Mouse (Mus musculus) midbrain, embryonic 13.5 days (tissue): ENCODE measurements around the gene Tldc2. TPM values are rescaled to one million over a fixed set of nuclear protein-coding genes. Genes with fewer than 3 reads are reported as not detected.
A peak's percentile ranks its signal among the peaks of the same experiment; 100 is the strongest.

ENCODE experiments used
- ATAC-seq: fragments of 200-750 bp; cut with Nextera tagmentation; 2 replicates; pipeline ENCODE4 v1.8.0; 2017; ENCODE audit warnings: mild to moderate bottlenecking, moderate TSS enrichment, moderate library complexity
- H3K27ac ChIP-seq: fragments of 300-500 bp; sonication (generic); 2 replicates; pipeline ENCODE4 v1.5.1; 2015; ENCODE audit warnings: inconsistent platforms, mild to moderate bottlenecking, moderate library complexity
- H3K27me3 ChIP-seq: fragments of 300-500 bp; sonication (generic); 2 replicates; pipeline ENCODE4 v1.6.1; 2015; ENCODE audit warnings: mild to moderate bottlenecking, inconsistent platforms
- H3K36me3 ChIP-seq: fragments of 300-500 bp; sonication (generic); 2 replicates; pipeline ENCODE4 v1.6.1; 2015; ENCODE audit warnings: mild to moderate bottlenecking, inconsistent platforms
- H3K4me1 ChIP-seq: fragments of 300-500 bp; sonication (generic); replicated peaks from 2 replicates; pipeline ENCODE4 v1.6.1; 2015; ENCODE audit warnings: inconsistent platforms
- H3K4me2 ChIP-seq: fragments of 300-500 bp; sonication (generic); replicated peaks from 2 replicates; pipeline ENCODE4 v1.6.1; 2015; ENCODE audit warnings: moderate library complexity, mild to moderate bottlenecking, inconsistent platforms
- H3K4me3 ChIP-seq: fragments of 300-500 bp; sonication (generic); replicated peaks from 2 replicates; pipeline ENCODE4 v1.5.1; 2015; ENCODE audit warnings: mild to moderate bottlenecking, inconsistent platforms
- H3K9ac ChIP-seq: fragments of 300-500 bp; sonication (generic); replicated peaks from 2 replicates; pipeline ENCODE4 v1.6.1; 2015; ENCODE audit warnings: mild to moderate bottlenecking, inconsistent platforms
- H3K9me3 ChIP-seq: fragments of 300-500 bp; sonication (generic); 2 replicates; pipeline ENCODE4 v1.6.1; 2016; ENCODE audit warnings: mild to moderate bottlenecking, inconsistent platforms
- WGBS: fragments of 180-500 bp; shearing (Covaris S2); methylation state at CpG from one replicate; pipeline ENCODE4 v1.1.7; 2015; 5-methylcytosine and 5-hydroxymethylcytosine counted together
- polyA plus RNA-seq: library from polyadenylated mRNA; unstranded; fragments of >200 nt; fragmentation: Nextera tagmentation; extraction: Ambion mirVana; gene quantifications from 2 replicates; pipeline ENCODE4 v1.2.1, GENCODE M21; 2015

Gene Tldc2
- polyA plus RNA-seq, 1 experiment from 2014 or later: not detected

DNA sequence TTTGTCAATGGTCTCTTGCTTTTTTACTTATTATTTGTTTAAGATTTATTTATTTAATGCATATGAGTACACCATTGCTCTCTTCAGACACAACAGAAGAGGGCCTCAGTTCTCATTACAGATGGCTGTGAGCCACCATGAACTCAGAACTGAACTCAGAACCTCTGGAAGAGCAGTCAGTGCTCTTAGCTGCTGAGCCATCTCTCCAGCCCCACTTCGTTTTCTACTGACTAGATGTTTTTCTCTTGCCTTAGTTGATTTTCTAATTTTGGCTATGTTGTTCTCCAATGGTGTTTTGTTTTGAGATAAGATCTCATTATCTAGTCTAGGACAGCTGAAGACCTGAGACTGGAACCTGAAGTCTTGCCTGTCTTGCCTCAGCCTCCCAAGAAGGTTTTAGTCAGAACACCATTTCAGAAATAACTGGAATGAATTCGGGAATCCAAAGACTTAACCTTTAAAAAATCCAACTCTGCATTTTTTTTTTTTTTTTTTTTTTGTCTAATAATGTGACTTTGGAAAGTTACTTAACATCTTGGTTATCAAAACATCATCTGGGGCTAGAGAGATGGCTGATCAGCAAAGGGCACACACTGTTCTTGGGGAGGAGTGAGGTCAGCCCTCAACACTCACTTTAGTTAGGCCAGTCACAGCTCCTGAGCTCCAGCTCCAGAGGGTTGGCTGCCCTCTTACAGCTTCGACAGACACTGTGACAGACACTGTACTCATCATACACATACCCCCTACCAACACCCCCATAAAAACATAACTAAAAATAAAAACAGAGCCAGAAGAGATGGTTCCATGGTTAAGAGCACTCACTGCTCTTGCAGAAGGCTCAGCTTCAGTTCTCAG lies 46.1 kb downstream of the Tldc2 start:
- Histone ChIP-seq H3K4me2 (0 out of 2 replicates have a peak overlapping the region, but pooled peaks have one; percentile 9), H3K36me3 (no peaks in the 10 kb centered on the region), H3K9me3 (no peaks in the 10 kb centered on the region), H3K4me3 (no peak overlapping the region), H3K9ac (no peak overlapping the region), H3K4me1 (peaks cover 9% of the 10 kb centered on the region; the same call in 1 of the 2 replicates), H3K27ac (no peak overlapping the region), H3K27me3 (no peaks in the 10 kb centered on the region)
- 88% methylated on average over 3 of the region's 3 CpGs for WGBS
- ATAC-seq: no peak

DNA sequence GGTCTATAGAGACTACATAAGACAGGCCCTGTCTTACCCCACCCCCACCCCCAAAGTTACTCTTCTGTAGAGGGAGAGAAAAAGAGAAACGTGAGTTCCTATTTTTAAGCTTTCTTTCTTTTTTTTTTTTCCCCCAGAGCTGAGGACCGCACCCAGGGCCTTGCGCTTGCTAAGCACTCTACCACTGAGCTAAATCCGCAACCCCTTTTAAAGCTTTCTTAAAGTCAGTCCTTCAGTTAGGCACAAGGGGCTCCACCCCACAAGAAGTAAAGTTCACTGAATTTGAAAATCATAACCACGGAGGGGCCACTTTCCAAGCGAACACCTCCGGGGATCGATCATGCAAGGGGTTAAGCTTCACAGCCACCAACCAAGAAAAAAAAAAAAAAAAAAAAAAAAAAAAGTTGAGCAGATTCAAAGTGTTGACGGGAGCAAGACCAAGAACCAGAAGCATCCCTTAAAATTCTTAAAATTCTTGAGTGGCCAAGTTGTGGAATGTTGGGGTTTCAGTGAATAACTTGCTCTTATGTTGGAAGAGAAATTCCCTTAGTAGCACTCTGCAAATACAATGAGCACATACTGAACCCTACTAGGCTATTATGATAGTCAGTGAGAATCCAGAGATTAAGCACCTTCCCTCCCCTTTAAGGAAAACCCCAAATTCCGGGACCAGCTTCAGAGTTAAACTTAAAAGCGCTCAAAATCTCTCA lies 47.1 kb downstream of the Tldc2 start:
- Histone ChIP-seq H3K4me3 (peak overlapping the region; percentile 65), H3K36me3 (no peaks in the 10 kb centered on the region)

GRCm38 (mm10) chr2:157134479-157134931 lies 47.6 kb downstream of the Tldc2 start:
- Histone ChIP-seq H3K9ac (peak overlapping the region; percentile 70), H3K4me2 (peak overlapping the region; percentile 90), H3K36me3 (no peaks in the 10 kb centered on the region), H3K4me1 (peaks cover 9% of the 10 kb centered on the region; the same call in 1 of the 2 replicates), H3K27ac (no peak overlapping the region), H3K9me3 (no peaks in the 10 kb centered on the region), H3K4me3 (peak overlapping the region; percentile 65), H3K27me3 (no peaks in the 10 kb centered on the region)
- peak; percentile 81 for ATAC-seq
- under 1% methylated on average over 25 of the region's 25 CpGs for WGBS

More for the DNA sequence above, 47.1 kb downstream of the Tldc2 start:
- H3K4me2 ChIP-seq: peak overlapping the region; percentile 90
- peak overlapping the region; percentile 70 for H3K9ac ChIP-seq
- no peaks in the 10 kb centered on the region for H3K9me3 ChIP-seq
- no peaks in the 10 kb centered on the region for H3K27me3 ChIP-seq
- 15% methylated on average over 11 of the region's 11 CpGs for WGBS
- ATAC-seq: no peak
- no peak overlapping the region for H3K27ac ChIP-seq
- H3K4me1 ChIP-seq: peaks cover 9% of the 10 kb centered on the region; the same call in 1 of the 2 replicates

GRCm38 (mm10) chr2:157135014-157135413 lies 48.2 kb downstream of the Tldc2 start, which contains the start of gene Samhd1:
Gene Samhd1, minus strand, starts transcription at chr2:157135265.
- ATAC-seq: peak; percentile 95
- Histone ChIP-seq H3K27me3 (no peaks in the 10 kb centered on the region), H3K9me3 (no peaks in the 10 kb centered on the region; the same call in 1 of the 2 replicates), H3K4me3 (peak within 1 kb of the TSS; percentile 65), H3K27ac (no peak within 1 kb of the TSS), H3K4me2 (peak within 1 kb of the TSS; percentile 90), H3K36me3 (no peaks in the 10 kb centered on the region), H3K9ac (peak within 1 kb of the TSS; percentile 70), H3K4me1 (peaks cover 9% of the 10 kb centered on the region; the same call in 1 of the 2 replicates)
- WGBS: 0% methylated on average over 32 of the region's 32 CpGs

- 86% methylated on average over 10 of the region's 10 CpGs for WGBS
- H3K9ac ChIP-seq: peak overlapping the region; percentile 70
- no peaks in the 10 kb centered on the region for H3K27me3 ChIP-seq
- no peak overlapping the region for H3K27ac ChIP-seq
- ATAC-seq: no peak
- H3K4me3 ChIP-seq: peak overlapping the region; percentile 65
- H3K36me3 ChIP-seq: no peaks in the 10 kb centered on the region
- H3K4me1 ChIP-seq: peaks cover 9% of the 10 kb centered on the region; the same call in 1 of the 2 replicates
- no peaks in the 10 kb centered on the region; the same call in 1 of the 2 replicates for H3K9me3 ChIP-seq
- H3K4me2 ChIP-seq: peak overlapping the region; percentile 90
These were observed 48.8 kb downstream of the Tldc2 start for GRCm38 (mm10) chr2:157135529-157136120.

DNA sequence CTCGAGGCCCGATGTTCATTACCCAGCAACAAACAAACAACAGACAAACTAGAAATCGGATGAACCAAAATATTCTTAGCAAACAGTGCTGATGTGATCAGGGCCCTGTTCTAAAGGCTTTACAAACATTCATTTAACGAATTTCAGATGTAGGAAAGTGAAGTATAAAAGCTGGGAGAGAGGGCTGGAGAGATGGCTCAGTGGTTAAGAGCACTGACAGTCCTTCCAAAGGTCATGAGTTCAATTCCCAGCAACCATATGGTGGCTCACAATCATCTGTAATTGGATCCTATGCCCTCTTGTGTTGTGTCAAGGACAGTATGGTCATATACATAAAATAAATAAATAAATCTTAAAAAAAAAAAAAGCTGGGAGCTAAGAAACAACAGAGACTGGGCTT lies 49.3 kb downstream of the Tldc2 start:
- no peak overlapping the region for H3K4me2 ChIP-seq
- no peaks in the 10 kb centered on the region; the same call in 1 of the 2 replicates for H3K9me3 ChIP-seq
- WGBS: 96% methylated on average over 4 of the region's 4 CpGs
- ATAC-seq: no peak
- no peak overlapping the region for H3K9ac ChIP-seq
- H3K4me1 ChIP-seq: peaks cover 9% of the 10 kb centered on the region; the same call in 1 of the 2 replicates
- H3K27ac ChIP-seq: no peak overlapping the region
- H3K27me3 ChIP-seq: no peaks in the 10 kb centered on the region
- H3K4me3 ChIP-seq: no peak overlapping the region
- no peaks in the 10 kb centered on the region for H3K36me3 ChIP-seq

GRCm38 (mm10) chr2:157136646-157137045 lies 49.8 kb downstream of the Tldc2 start:
- peaks cover 9% of the 10 kb centered on the region; the same call in 1 of the 2 replicates for H3K4me1 ChIP-seq
- H3K9ac ChIP-seq: no peak overlapping the region
- no peaks in the 10 kb centered on the region for H3K36me3 ChIP-seq
- ATAC-seq: no peak
- WGBS: 84% methylated on average over 2 of the region's 2 CpGs
- no peak overlapping the region for H3K27ac ChIP-seq
- no peaks in the 10 kb centered on the region for H3K27me3 ChIP-seq
- no peak overlapping the region for H3K4me2 ChIP-seq
- no peaks in the 10 kb centered on the region; the same call in 1 of the 2 replicates for H3K9me3 ChIP-seq
- no peak overlapping the region for H3K4me3 ChIP-seq

DNA sequence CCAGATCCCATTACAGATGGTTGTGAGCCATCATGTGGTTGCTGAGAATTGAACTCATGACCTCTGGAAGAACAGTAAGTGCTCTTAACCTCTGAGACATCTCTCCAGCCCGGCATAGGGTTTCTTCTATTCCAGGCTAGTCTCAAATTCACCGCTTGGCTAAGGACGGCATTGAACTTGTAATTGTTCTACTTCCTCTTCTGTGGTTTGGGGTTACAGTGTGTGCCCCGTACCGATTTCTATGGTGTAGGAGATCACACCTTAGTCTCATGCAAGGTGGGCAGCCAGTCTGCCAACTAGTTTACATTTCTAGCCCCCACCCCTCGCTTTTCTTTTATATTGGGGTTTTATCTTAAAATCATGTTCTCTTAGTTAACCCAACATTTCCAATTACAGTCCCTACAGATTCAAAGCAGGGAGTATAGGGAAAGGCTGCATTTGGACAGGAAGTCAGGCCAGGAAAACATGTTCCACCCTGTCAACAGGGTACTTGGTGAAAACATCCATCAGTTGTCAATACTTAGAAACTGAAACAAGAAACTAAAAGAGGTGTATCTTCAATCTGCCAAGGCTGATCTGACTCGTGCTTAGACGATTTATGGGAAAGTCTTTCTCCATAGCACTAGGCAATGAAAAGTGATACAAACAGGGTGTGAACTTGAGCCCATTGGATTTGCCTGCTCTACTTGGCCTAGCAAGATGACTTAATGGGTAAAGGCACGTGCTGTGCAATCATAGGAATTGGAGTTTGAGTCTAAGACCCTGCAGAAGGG lies 51.3 kb downstream of the Tldc2 start:
- no peaks in the 10 kb centered on the region for H3K36me3 ChIP-seq
- WGBS: 93% methylated on average over 9 of the region's 9 CpGs
- no peak for ATAC-seq
- peaks cover 9% of the 10 kb centered on the region; the same call in 1 of the 2 replicates for H3K4me1 ChIP-seq
- H3K9me3 ChIP-seq: no peaks in the 10 kb centered on the region; the same call in 1 of the 2 replicates
- H3K4me2 ChIP-seq: no peak overlapping the region
- no peak overlapping the region for H3K27ac ChIP-seq
- no peak overlapping the region for H3K9ac ChIP-seq
- H3K27me3 ChIP-seq: no peaks in the 10 kb centered on the region
- H3K4me3 ChIP-seq: no peak overlapping the region

DNA sequence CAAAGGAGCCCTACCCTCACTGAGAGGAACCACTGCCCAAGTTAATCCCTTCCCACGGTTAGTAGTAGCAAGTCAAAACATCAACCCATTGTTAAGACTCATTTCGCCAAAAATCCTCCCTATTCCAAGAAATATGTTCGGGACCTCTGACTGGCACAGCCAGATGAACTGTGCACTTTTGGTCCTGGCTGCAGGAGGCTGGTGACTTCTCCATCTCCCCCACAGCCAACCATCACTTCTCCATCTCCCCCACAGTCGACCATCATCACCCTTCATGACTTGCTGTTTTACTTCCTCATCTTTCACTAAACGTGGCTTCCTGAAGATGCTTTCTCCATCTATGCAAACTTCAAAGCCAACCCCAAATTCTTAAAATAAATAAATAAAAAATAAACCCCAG lies 52.0 kb downstream of the Tldc2 start:
- Histone ChIP-seq H3K9ac (no peak overlapping the region), H3K36me3 (no peaks in the 10 kb centered on the region), H3K9me3 (no peaks in the 10 kb centered on the region; the same call in 1 of the 2 replicates), H3K4me2 (no peak overlapping the region), H3K27ac (no peak overlapping the region), H3K4me3 (no peak overlapping the region), H3K27me3 (no peaks in the 10 kb centered on the region), H3K4me1 (peaks cover 7% of the 10 kb centered on the region; the same call in 1 of the 2 replicates)
- WGBS: 82% methylated on average over 5 of the region's 5 CpGs
- ATAC-seq: no peak

DNA sequence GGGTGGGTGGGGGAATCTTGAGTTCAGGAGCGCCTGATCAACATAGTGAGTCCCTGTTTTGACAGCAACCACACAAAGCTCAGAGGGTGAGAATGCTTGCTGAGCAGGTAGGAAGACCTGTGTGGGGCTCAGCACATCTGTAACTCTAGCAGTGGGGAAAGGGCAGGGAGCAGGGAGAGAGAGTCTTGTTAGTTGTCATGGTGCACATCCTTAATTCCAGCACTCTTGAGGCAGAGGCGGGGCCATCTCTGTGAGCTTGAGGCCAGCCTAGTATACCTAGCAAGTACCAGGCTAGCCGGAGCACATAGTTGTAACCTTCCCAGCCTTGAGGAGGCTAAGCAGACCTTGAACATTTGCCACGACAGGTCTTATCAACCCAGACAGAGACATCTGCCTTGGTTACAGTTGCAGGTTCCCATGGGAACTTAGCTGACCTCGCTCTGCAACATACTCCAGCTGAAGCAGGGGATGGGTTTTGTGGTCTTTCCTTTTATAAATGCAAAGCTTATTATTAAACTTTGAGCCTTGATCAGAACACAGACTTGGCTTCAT lies 52.5 kb downstream of the Tldc2 start:
- ATAC-seq: no peak
- no peak overlapping the region for H3K4me2 ChIP-seq
- H3K4me3 ChIP-seq: no peak overlapping the region
- WGBS: 89% methylated on average over 5 of the region's 5 CpGs
- H3K9ac ChIP-seq: no peak overlapping the region
- no peaks in the 10 kb centered on the region for H3K27me3 ChIP-seq
- no peaks in the 10 kb centered on the region for H3K36me3 ChIP-seq
- H3K9me3 ChIP-seq: no peaks in the 10 kb centered on the region; the same call in 1 of the 2 replicates
- no peak overlapping the region for H3K27ac ChIP-seq
- peaks cover 2% of the 10 kb centered on the region; the same call in 1 of the 2 replicates for H3K4me1 ChIP-seq

DNA sequence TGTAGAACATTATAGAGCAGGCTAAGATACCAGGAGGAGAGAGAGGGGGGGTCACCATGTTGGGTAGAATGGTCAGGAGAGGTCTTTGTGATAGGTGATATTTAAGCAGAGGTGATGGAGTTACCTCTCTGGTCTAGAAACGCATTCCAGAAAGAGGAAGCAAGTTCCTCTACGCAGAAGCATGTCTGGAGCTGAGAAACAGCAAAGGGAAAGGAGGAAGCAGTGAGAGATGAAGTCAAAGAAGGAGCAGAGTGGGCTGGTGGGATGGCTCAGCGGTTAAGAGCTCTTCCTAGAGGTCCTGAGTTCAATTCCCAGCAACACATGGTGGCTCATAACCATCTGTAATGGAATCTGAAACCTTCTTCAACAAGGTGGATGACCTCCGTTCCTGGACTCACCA lies 55.1 kb downstream of the Tldc2 start:
- ATAC-seq: no peak
- Histone ChIP-seq H3K9ac (no peak overlapping the region), H3K4me3 (no peak overlapping the region), H3K27ac (no peak overlapping the region), H3K4me2 (no peak overlapping the region), H3K9me3 (no peaks in the 10 kb centered on the region; the same call in 1 of the 2 replicates), H3K4me1 (no peaks in the 10 kb centered on the region), H3K36me3 (peaks cover 12% of the 10 kb centered on the region), H3K27me3 (no peaks in the 10 kb centered on the region)
- 80% methylated on average over 4 of the region's 4 CpGs for WGBS
